Mouse (Mus musculus): ENCODE measurements around the gene Wdr6. TPM values are rescaled to one million over a fixed set of nuclear protein-coding genes. Genes with fewer than 3 reads are reported as not detected.

Gene Wdr6
- polyA plus RNA-seq, 1 experiment from 2014 or later, result 288 TPM

DNA sequence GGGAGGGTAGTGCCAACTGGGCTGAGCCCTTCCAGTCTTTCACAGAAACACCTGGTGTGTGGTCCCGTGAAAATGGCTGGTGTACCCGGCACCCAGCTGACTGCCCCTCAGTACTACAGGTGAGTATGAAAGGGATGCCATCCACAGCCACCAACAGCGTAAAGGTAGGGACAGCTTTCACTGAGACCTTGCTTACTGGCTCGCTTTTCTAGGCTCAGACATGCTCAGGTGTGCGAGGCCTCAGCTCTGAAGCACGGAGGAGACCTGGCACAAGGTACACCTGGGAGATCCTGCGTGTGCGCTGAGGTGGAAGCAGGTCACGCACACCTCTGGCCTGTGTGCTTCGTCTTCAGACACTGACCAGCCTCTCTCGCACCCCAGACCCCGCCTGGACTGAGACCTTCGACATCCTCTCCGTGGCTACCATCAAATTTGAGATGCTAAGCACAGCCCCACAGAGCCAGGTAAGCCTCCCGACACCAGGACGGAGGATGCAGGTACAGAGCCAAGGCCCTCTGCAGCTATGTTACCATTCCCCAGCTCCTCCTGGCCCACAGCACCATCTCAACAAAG lies 7.1 kb downstream of the Wdr6 start:
- Histone ChIP-seq H3K4me1 (peaks cover 63% of the 10 kb centered on the region), H3K36me3 (peaks cover 49% of the 10 kb centered on the region), H3K9me3 (no peaks in the 10 kb centered on the region), H3K9ac (replicated peaks) (no peak overlapping the region), H3K27me3 (no peaks in the 10 kb centered on the region), H3K4me3 (no peak overlapping the region), H3K4me2 (replicated peaks) (no peak overlapping the region), H3K27ac (replicated peaks) (no peak overlapping the region)
- WGBS, result 92% methylated on average over 16 of the region's 16 CpGs
- no peak for ATAC-seq (ENCODE audit: low FRiP score, low read depth)

DNA sequence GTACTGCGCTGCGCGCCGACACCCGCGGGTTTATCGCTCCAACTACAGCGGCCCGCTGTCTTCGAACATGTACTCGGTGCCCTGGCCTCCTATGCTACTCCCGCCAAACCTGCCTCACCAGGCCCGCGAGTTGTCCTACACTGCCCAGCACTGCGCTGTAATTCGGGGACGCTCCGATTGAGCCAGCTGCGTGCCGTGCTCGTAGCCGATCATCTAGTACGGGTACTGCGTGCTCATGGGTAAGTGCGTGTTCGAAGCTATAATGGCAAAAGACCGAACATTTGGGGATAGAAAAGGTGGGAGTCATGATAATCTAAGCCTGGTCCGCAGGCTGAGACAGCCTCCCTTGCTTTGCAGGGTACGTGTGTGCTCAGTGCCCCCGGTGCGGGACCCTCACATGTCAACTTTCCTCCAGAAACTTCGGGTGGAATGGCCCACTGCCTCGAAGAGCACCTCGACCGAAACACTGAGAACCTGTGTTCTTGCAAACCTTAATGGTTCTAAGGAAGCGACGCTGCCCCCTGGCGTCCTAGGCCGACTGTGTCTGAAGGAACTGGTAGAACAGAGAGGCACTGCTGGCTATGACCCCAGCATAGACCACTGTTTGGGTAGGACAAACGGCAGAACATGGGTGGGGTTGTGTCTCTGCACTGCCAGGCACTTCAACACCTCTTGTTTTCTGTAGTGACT lies 8.2 kb downstream of the Wdr6 start:
- ATAC-seq (ENCODE audit: low FRiP score, low read depth), result no peak; the same call in 1 of the 2 replicates
- peaks cover 62% of the 10 kb centered on the region for H3K4me1 ChIP-seq

DNA sequence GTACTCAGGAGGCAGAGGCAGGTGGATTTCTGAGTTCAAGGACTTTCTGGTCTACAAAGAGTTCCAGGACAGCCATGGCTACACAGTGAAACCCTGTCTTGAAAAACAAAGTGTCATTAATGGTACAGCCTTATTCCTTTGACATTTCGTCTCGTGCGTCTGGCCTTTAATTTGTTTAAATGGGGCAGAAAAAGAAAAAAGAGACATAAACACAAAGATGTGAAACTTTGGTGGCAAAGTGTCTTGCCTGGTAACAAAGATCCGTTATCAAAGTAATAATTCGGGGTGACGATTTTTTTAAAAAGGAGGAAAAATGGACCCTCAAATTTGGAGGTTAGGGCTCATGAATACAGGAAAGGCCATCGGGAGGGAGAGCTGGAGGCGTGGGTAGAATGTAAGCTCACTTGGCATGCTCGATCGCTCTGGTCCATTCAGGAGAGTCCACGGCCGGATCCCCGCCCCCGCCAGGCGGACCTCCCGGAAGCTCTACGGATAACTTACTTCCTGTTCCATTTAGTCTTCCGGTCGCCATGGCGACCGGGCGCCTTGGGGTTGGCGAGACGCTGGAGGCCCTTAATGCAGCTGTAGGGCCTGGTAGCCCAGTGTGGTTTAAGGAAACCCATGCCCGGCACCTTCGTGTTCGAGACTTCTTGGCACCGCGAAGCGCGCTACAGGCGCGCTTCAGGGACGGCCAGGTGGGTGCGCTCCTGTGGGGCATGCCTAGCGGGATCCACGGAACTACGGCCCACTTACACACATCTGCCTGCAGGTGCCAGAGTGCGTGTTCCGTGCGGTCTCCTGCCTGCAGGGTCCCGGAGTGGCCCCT lies 8.9 kb downstream of the Wdr6 start, which contains the start of gene Dalrd3:
Dalrd3 (plus strand) TSS at position 506 of the 826 bp plus-strand sequence.
- H3K9me3 ChIP-seq, result no peaks in the 10 kb centered on the region
- WGBS, result 7% methylated on average over 42 of the region's 42 CpGs
- peak within 1 kb of the TSS; percentile 63 for H3K4me3 ChIP-seq
- peak; percentile 63 for ATAC-seq (ENCODE audit: low FRiP score, low read depth)
- peak within 1 kb of the TSS; percentile 68 for H3K9ac ChIP-seq (replicated peaks)
- H3K36me3 ChIP-seq, result peaks cover 47% of the 10 kb centered on the region
- H3K4me2 ChIP-seq (replicated peaks), result peak within 1 kb of the TSS; percentile 99
- H3K4me1 ChIP-seq, result peaks cover 54% of the 10 kb centered on the region
- peak within 1 kb of the TSS; percentile 74 for H3K27ac ChIP-seq (replicated peaks)
- no peaks in the 10 kb centered on the region for H3K27me3 ChIP-seq

More for the DNA sequence above, 8.2 kb downstream of the Wdr6 start:
- Histone ChIP-seq H3K4me2 (replicated peaks) (peak overlapping the region; percentile 99), H3K9me3 (no peaks in the 10 kb centered on the region), H3K9ac (replicated peaks) (peak overlapping the region; percentile 68), H3K27ac (replicated peaks) (peak overlapping the region; percentile 74), H3K27me3 (no peaks in the 10 kb centered on the region), H3K4me3 (peak overlapping the region; percentile 63), H3K36me3 (peaks cover 45% of the 10 kb centered on the region)
- WGBS, result 2% methylated on average over 40 of the region's 40 CpGs

DNA sequence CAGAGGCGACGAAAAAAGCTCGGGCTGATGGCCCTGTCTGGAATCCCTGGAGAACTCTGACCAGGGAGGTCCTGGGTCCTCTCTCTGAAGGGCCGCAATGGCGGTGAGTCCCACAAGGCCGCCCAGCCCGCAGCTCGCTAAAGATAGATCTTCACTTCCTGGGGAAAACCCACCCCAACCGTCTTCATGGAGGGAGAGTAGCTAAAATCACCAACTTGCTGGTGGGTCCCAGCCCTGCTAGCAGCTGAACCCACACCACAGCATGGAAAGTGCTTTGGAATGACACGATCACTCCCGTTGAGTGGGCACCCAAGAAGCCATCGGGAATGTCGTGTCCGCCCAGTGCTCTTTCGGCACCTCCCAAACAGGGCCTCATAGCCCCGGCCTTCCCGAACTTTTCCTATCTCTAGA lies 10.0 kb downstream of the Wdr6 start:
- Histone ChIP-seq H3K4me2 (replicated peaks) (peak overlapping the region; percentile 99), H3K4me3 (peak overlapping the region; percentile 78), H3K27ac (replicated peaks) (no peak overlapping the region), H3K27me3 (no peaks in the 10 kb centered on the region), H3K9ac (replicated peaks) (0 out of 2 replicates have a peak overlapping the region, but pooled peaks have one; percentile 88), H3K4me1 (peaks cover 44% of the 10 kb centered on the region), H3K9me3 (no peaks in the 10 kb centered on the region), H3K36me3 (peaks cover 55% of the 10 kb centered on the region)
- ATAC-seq (ENCODE audit: low FRiP score, low read depth), result no peak
- WGBS, result 79% methylated on average over 17 of the region's 17 CpGs

DNA sequence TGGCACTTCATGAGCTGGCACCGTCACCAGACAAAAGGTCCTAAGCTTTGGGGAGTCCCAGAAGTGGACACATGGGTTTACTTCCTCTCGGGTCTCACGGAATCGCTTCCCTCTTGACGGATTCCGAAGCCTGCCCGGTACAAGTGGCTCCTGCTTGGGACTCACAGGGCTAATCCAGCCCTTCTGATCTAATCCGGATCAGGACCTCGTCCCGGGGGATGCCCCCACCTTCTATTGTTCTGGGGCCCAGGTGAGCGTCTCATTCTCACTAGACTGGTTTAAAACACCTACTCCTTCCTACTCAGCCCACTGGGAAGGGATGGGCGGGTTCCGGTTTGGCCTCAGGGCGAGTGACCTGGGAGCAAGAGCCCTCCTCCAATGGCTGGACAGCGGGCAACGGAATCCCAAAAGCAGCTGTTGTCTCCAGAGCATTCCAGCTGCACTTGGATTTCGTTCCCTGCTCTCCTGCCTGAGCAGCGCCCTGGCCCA lies 10.6 kb downstream of the Wdr6 start:
- H3K4me3 ChIP-seq, result peak overlapping the region; percentile 78
- H3K27me3 ChIP-seq, result no peaks in the 10 kb centered on the region
- H3K4me2 ChIP-seq (replicated peaks), result peak overlapping the region; percentile 99
- no peaks in the 10 kb centered on the region for H3K9me3 ChIP-seq
- H3K27ac ChIP-seq (replicated peaks), result peak overlapping the region; percentile 94
- peaks cover 40% of the 10 kb centered on the region for H3K4me1 ChIP-seq
- no peak for ATAC-seq (ENCODE audit: low FRiP score, low read depth)
- H3K36me3 ChIP-seq, result peaks cover 53% of the 10 kb centered on the region
- WGBS, result 9% methylated on average over 18 of the region's 18 CpGs
- H3K9ac ChIP-seq (replicated peaks), result peak overlapping the region; percentile 88

DNA sequence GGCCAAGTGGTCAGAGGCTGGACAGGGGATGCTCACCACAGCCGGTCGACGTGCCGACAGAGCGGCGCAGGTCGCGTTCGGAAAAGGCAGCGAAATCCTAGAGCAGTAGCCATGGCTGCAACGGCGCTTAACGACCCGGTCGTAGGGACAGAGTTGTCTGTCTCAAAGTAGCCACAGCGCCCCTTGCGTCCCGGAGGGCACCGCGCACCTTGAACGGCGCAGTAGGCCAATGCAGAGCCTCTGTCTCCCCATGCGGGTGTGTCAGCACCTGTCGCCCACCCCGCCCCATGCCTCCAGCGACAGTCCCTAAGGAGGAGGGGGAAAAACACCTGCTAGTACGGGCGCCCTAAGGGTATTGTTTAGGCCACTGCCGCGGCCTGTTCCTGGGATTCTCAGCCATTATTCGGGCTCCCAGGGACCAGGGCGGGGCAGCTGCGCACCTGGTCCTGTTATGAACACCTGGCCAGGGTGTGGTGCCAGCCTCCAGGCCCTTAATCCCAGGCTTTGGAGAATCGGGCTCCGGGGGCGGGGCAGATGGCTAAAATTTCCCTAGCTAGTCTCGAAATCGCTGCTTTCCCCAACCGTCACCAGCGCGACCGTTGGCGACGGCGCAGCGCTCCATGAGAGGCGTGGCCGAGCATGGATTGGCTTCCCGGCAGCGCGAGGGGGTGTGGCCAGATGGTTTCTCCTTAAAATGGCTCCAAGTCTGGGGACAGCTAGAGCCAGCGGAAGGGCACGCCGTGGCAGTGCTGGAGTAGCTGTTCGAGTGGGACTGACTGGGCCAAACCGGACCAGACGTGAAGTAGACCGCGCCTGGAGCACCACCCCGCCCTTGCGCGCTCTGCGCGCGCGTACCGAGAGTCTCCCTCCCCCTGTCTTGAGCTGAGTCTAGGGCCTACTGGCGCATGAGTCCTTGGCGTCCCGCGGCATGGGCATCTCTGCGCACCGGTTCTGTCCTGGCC lies 11.4 kb downstream of the Wdr6 start, which contains the start of gene Ndufaf3:
Ndufaf3 (minus strand) TSS at position 620 of the 962 bp plus-strand sequence.
- Histone ChIP-seq H3K4me1 (peaks cover 40% of the 10 kb centered on the region), H3K36me3 (peaks cover 53% of the 10 kb centered on the region), H3K9ac (replicated peaks) (peak within 1 kb of the TSS; percentile 88), H3K4me3 (peak within 1 kb of the TSS; percentile 78), H3K27me3 (no peaks in the 10 kb centered on the region), H3K4me2 (replicated peaks) (peak within 1 kb of the TSS; percentile 99), H3K9me3 (no peaks in the 10 kb centered on the region), H3K27ac (replicated peaks) (peak within 1 kb of the TSS; percentile 94)
- ATAC-seq (ENCODE audit: low FRiP score, low read depth), result peak; percentile 77
- WGBS, result under 1% methylated on average over 73 of the region's 73 CpGs

DNA sequence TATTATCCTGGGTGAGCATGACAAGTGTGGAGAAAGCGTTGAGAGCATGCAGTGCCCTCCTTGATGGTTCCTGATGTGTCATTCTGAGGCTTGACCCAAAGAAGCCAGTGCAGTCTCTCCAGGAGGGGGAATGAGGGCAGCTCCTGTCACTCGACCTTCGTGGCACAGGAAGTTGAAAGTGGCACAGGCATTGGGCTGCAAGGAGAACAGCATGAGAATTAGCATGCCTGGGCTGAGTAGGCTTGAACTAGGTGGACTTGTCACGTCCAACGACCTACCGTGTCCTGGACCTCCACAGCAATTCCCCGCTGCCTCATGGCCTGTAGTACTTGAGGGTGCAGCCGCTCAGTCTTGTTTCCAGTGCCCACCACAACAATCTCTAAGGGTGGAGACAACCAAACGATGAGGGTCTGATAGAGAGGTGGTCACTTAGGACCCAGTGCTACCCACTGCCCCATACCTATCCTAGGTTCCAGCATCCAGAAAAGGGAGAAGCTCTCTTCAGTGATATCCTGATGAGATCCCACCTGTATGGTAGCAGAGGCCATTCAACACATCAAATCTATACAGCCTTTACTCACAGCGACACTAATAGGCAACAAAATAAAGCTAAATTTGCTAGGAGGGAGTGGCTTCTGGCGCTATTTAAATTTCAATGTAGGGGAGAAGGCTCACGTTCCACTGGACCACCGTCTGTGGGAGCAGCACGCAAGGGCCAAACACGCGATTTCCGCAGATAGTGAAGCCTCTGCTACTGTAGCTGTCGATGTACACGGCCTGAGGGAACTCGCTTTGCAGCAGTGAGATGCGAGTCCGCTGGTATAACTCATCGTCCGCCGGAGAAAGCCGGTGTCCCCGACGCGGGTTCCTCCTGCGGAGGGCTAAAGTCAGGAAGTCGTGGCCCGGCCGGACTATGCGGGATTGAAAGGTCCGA lies 12.4 kb downstream of the Wdr6 start:
- peak overlapping the region; percentile 94 for H3K27ac ChIP-seq (replicated peaks)
- peak overlapping the region; percentile 88 for H3K9ac ChIP-seq (replicated peaks)
- ATAC-seq (ENCODE audit: low FRiP score, low read depth), result 0 out of 2 replicates have a peak, but pooled peaks have one; percentile 0
- no peaks in the 10 kb centered on the region for H3K9me3 ChIP-seq
- 14% methylated on average over 35 of the region's 35 CpGs for WGBS
- no peaks in the 10 kb centered on the region for H3K27me3 ChIP-seq
- H3K4me2 ChIP-seq (replicated peaks), result peak overlapping the region; percentile 99
- H3K4me3 ChIP-seq, result peak overlapping the region; percentile 78
- H3K4me1 ChIP-seq, result peaks cover 47% of the 10 kb centered on the region
- peaks cover 49% of the 10 kb centered on the region for H3K36me3 ChIP-seq

DNA sequence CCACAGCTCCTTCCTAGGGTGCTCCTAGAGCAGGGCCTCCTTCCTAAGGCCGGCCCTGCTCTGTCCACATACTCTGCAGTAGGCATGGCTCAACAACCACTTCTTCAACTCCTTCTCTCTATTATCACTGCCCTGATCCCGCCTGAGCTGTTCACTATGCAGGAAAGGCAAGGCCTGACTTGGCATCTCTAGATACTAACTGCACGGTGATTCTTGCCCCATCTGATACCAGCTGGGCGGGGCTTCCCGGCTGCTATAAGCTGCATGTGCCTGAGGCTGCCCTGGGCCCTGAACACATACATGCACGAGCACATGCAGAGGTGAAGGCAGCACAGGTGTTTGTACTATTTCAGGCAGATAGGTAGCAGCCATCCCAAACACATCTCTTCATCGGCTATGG lies 14.4 kb downstream of the Wdr6 start:
- ATAC-seq (ENCODE audit: low FRiP score, low read depth), result no peak
- 92% methylated on average over 7 of the region's 7 CpGs for WGBS
- Histone ChIP-seq H3K9me3 (no peaks in the 10 kb centered on the region), H3K36me3 (peaks cover 47% of the 10 kb centered on the region), H3K4me2 (replicated peaks) (no peak overlapping the region), H3K4me1 (peaks cover 38% of the 10 kb centered on the region), H3K9ac (replicated peaks) (no peak overlapping the region), H3K27ac (replicated peaks) (no peak overlapping the region), H3K27me3 (no peaks in the 10 kb centered on the region), H3K4me3 (no peak overlapping the region)

DNA sequence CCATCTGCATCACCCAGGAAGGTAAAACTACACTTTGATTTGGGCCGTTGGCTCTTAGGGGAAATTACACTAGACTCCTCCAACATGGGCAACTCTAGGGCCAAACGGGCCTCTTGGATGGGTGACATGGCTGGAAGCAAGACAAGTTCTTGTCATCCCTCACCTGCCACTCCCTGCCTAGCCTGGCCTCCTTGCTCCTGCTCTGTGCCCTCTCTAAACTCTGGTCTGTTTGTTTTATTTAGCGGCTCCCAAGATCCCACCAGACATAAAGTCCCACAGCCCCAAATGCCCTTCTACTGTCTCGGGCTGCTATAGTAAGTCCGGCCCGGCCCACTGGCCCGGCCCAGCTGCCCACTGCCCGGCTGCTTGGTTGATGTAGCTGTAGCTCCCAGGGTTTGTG lies 14.9 kb downstream of the Wdr6 start:
- H3K4me2 ChIP-seq (replicated peaks), result no peak overlapping the region
- no peak overlapping the region for H3K4me3 ChIP-seq
- no peaks in the 10 kb centered on the region for H3K27me3 ChIP-seq
- 90% methylated on average over 8 of the region's 8 CpGs for WGBS
- H3K9ac ChIP-seq (replicated peaks), result no peak overlapping the region
- no peak for ATAC-seq (ENCODE audit: low FRiP score, low read depth)
- H3K27ac ChIP-seq (replicated peaks), result no peak overlapping the region
- peaks cover 36% of the 10 kb centered on the region for H3K4me1 ChIP-seq
- H3K36me3 ChIP-seq, result peaks cover 52% of the 10 kb centered on the region
- no peaks in the 10 kb centered on the region for H3K9me3 ChIP-seq

DNA sequence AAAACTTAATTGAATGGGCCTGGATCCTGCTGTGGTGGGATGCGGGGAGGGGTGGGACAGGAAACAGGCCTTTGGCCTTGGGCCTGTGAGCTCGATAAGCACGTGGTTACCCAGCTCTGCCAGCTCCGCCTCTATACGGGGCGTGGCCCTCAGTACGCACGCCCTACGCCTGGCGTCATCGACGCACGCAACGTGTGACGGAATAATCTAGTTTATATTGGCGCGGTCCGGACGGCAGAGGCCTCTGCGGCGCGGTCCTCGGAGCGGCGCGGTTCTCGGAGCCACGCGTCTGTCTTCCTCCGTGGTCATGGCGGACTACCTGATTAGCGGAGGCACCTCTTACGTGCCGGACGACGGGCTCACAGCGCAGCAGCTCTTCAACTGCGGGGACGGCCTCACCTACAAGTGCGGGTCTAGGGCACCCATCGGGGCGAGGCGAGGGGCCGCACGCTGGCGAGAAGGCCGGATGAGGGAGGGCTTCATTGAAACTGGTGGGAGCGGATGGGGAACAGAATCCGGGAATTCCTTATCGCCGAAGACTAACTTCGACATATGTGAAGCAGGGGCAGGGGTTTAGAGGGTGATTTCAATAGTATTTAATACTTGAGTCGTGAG lies 18.2 kb downstream of the Wdr6 start, which contains the start of gene Impdh2:
Impdh2 (plus strand) TSS at position 60 of the 615 bp plus-strand sequence.
- Histone ChIP-seq H3K4me2 (replicated peaks) (peak within 1 kb of the TSS; percentile 72), H3K27ac (replicated peaks) (peak within 1 kb of the TSS; percentile 66), H3K27me3 (no peaks in the 10 kb centered on the region), H3K4me1 (peaks cover 13% of the 10 kb centered on the region), H3K36me3 (peaks cover 75% of the 10 kb centered on the region), H3K4me3 (peak within 1 kb of the TSS; percentile 59), H3K9me3 (no peaks in the 10 kb centered on the region), H3K9ac (replicated peaks) (peak within 1 kb of the TSS; percentile 79)
- ATAC-seq (ENCODE audit: low FRiP score, low read depth), result peak; percentile 99
- WGBS, result under 1% methylated on average over 52 of the region's 53 CpGs
